Mouse (Mus musculus) kidney, postnatal 10 days (tissue): ENCODE data around the gene Sp3.
"Not testable (repeated sequence)": the region's sequence is repeated elsewhere in the genome, so short reads cannot be mapped to it uniquely, and the experiment has no call there.

ENCODE experiments used
- DNase-seq: peaks from one replicate; pipeline ENCODE4 v3.0.0; 2021; ENCODE audit warnings: mixed read lengths

The Sp3 gene

GRCm38 (mm10) chr2:72980337-72981074, at the start of gene Sp3:
Sp3 (minus strand) TSS chr2:72980446.
- DNase-seq, result peak; percentile 99

- DNase-seq, result no peak
These were observed 49.6 kb upstream of the Sp3 start for GRCm38 (mm10) chr2:73029846-73030245.

- no peak for DNase-seq
These were observed 47.8 kb upstream of the Sp3 start for GRCm38 (mm10) chr2:73028019-73028418.

DNA sequence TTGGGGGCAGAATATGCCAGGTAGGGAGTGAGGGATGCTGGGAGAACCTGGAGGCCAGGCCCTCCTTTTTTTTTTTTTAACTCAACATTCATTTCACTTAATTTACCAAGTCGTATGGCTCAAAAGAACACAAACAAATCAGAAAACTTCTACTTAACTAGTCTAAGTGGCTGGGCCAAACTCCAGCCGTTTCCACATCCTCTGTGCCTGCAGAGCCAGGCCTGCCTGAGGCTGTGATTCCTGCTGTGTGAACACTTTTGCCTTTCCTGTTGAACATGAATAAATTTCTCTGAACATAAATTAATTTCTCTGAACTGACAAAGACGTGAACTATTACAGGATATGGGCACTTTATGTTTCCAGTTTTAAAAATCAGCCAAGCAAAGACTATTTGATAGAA, 46.9 kb upstream of the Sp3 start:
- DNase-seq, result peak; percentile 46

- no peak for DNase-seq
These were observed 43.6 kb upstream of the Sp3 start for GRCm38 (mm10) chr2:73023803-73024202.

DNA sequence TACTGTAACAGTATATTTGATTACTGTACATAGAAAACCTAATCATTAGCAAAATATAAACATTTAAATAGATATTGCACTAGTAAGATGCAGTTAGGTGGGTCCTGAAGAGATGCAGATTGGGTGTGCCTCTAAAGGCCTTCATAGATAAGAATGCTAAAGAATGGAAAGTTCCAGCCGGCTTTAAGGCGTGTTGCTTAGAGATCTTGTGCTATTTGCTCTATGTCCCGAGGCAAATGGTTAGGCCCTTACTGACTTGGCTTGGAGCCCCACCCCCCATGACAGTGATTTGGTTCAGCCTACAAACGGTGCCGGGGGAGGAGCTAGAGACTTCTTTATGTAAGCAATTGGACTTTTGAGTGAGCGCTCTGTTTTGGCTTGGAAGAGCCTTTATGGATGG, 40.8 kb upstream of the Sp3 start:
- DNase-seq, result no peak

- DNase-seq, result peak; percentile 26
These were observed 39.3 kb upstream of the Sp3 start for GRCm38 (mm10) chr2:73019371-73020146.

DNA sequence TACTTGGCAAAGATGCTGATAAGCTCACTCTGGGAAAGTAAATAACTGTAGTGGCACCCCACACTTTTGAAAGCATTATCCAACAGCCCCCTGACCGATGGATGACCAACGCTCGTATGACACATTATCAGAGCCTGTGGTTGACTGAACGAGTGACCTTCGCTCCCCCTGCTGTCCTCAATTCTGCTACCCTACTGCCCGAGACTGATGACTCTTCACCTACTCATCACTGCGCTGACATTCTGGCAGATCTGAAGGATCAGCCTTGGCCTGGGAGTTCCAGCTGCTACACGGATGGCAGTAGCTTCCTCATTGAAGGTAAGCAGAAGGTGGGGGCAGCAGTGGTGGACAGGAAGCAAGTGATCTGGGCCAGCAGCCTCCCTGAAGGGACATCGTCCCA, 33.8 kb upstream of the Sp3 start:
- not testable (repeated sequence) for DNase-seq

GRCm38 (mm10) chr2:73012636-73013035, 32.4 kb upstream of the Sp3 start:
- DNase-seq, result peak; percentile 42

GRCm38 (mm10) chr2:73007472-73007871, 27.2 kb upstream of the Sp3 start:
- DNase-seq, result no peak

DNA sequence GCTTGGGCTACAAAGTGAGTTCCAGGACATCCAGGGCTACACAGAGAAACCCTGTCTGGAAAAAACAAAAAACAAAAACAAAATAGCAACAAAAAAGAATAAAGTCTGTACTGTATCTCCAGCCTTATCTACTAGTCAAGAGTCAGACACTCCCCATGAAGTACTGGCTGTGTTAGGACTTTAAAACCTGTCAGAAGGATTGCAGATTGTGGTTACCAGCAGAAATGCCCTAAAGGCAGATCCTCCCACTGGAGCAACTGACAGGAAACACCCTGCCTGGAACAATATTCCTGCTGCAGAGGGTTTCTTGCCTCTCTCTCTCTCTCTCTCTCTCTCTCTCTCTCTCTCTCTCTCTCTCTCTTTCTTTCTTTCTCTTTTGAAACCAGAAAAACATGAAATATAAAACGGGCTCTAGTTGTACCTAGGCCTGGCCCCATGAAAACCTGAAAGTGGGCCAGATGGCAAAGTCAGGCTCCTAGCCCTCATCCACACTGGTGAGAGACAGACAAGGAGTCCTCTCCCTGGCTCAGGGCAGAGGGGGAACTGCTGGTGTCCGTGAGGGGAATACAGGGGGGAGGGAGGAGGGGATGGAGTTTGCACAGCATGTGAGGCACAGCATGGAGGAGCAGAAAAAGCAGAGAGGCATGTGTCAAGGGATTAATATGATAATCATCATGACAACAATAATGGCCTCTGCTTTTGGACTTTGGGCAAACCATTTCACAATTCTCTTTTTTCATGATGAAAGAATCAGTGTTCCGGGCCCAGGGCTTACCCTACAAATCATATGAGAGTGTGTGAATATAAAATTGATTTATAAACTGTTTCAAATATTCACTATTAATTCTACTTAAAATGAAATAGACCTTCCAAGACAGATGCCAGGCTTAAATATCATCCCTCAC, 25.6 kb upstream of the Sp3 start:
- DNase-seq, result no peak

DNA sequence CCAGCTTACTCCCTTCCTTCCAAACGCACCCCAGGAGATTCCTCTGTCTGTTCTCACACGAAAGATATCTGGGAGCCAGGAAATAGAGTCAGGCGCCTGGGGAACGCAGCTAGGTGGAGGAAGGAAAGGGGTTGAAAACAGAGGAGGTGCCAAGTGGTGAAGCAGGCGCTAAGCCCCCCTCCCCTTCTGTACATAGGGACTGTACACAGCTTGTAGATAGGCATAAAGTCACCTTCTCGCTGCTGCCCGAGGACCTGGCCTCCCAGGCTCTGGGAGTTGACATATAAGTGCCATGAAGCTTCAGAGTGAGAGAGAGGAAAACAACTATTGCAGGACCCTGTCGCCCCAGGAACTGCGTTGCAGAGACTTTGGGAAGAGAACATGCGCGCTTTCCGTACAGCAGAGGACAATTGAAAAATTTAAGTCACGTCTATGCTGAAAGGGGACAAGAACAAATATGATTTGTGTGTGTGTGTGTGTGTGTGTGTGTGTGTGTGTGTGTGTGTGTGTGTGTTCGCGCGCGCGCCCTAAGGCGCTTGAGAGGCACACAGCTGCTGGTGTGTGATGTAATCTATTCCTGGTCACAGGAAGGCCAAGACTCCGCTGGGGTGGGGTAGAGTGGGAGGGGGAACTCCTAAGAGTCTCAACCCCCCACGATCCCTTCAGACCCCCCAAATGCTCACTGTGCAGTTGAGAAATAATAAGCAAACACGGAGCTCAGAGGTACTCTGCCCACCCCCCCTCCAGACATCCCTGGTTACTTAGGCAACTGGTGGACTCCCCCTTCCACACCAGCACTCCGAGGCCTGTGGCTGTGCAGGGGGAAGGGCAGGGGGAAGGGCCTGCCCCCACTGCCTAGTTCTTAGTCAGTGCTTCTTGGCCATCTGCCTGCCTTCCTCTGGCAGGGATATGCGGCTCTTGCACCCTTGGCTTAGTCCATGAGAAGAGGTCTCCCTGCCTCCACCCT, 23.8 kb upstream of the Sp3 start:
- peak; percentile 84 for DNase-seq

GRCm38 (mm10) chr2:73003049-73003448, 22.8 kb upstream of the Sp3 start:
- peak; percentile 35 for DNase-seq

GRCm38 (mm10) chr2:73002451-73002850, 22.2 kb upstream of the Sp3 start:
- DNase-seq, result no peak

DNA sequence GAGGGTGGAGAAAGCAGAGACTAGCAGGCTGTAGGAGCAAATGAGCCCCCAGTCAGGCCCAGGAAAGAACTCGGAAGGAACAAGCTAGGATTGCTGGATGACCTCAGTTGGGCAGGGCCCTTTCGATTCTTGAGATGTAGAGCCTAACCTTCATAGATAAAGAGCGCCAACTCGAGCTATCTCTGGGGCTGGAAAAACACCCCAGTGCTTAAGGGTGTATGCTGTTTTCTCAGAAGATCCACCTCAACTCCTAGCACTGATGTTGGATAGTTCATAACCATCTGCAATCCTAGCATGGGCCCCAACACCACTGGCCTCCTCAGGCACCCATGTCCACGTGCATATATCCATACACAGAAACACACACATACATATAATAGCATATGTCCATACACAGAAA, 21.7 kb upstream of the Sp3 start:
- DNase-seq, result no peak

DNA sequence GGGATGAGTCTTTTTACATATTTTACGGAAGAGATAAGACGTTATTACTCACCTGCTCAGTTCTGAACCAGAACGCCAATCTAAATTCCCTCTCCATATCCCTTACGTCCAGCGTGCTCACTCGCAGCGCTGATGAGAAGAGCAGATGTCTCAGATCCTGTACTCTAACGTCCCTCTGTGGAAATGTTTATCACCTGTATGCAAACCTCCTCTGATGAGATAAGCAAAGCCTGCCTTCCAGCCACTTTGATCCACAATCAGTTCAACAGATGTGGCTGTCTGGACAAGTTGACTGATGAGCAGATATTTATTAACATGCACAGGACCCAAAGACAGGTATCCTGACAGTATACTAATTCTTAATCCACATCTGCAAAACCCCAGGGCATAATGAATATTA, 19.9 kb upstream of the Sp3 start:
- DNase-seq, result no peak

DNA sequence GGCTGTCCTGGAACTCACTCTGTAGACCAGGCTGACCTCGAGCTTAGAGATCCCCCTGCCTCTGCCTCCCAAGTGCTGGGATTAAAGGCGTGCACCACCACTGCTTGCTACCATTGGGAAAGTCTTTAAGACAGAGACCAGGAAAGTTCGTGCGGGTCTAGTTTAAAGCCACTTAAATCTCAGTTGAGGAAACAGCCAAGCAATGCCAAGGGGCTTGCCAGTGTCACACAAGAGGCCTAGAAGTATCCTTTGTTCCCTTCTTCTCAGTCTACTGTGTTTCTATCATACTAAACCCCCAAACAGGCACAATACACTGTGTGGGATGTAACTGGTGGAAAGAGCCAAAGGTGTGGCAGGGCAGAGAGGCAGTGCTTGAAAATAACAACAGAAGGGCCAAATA, 17.3 kb upstream of the Sp3 start:
- no peak for DNase-seq

- peak; percentile 57 for DNase-seq
These were observed 16.6 kb upstream of the Sp3 start for GRCm38 (mm10) chr2:72996808-72997378.

- DNase-seq, result peak; percentile 70
These were observed 15.3 kb upstream of the Sp3 start for GRCm38 (mm10) chr2:72995346-72996097.

GRCm38 (mm10) chr2:72994165-72994564, 13.9 kb upstream of the Sp3 start:
- DNase-seq, result no peak

- no peak for DNase-seq
These were observed 12.3 kb upstream of the Sp3 start for GRCm38 (mm10) chr2:72992497-72992896.
